Mouse (Mus musculus) lung, postnatal 14 days (tissue): Measurements from ENCODE around the gene Wscd2.
A peak's percentile ranks its signal among the peaks of the same experiment; 100 is the strongest.
"Not testable (repeated sequence)": the region's sequence is repeated elsewhere in the genome, so short reads cannot be mapped to it uniquely, and the experiment has no call there.

Experiments used
- DNase-seq: peaks from one replicate; pipeline ENCODE4 v3.0.0; 2021

Wscd2 gene

DNA sequence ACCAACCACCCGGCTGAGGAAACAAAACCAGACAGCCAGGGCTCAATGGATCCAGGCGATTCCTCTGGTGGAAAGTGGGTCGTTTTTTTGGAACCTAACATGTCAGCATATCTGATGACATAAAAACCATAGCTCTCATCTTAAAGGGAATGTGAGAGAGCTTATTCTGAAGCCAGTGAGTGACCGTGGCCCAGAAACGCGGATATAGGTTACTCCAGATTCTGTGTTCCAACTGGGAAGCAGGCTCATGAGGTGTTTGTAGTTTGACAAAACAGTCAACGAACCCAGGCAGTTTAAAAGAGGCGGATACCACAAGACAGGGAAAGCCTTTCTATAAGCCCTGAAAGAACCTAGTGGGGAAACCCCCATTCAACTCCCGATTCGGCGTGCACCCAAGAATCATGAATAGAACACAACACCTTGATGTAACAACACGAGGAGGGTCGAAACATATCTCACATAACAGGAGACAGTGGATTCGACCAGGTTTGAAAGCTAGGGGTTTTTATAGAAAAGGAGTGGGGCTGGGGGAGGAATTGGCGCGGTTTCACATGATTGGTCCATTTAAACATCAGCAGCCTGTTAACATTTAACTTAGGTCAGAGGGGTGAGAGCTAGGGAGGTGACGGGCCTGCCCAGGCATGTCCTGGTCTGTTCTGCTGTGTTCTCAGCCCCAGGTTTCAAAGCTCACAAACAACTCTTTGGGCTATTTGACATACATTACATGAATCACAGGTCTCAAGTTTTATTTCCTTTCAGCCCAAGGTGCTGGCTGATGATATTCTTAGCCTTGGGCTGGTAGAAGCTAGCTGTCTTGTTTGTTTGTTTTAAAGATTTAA, 95.7 kb downstream of the Wscd2 start:
- DNase-seq, result not testable (repeated sequence)

DNA sequence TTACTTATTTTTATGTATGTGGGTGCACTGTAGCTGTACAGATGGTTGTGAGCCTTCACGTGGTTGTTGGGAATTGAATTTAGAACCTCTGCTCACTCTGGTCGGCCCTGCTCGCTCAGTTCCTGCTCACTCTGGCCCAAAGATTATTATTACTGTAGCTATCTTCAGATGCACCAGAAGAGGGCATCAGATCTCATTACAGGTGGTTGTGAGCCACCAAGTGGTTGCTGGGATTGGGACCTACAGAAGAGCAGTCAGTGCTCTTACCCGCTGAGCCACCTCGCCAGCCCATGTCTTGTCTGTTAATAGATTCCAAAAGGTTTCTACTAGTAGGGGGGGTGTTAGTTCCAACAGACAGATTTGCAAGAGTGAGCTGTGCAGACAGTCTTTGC, 96.3 kb downstream of the Wscd2 start:
- not testable (repeated sequence) for DNase-seq

DNA sequence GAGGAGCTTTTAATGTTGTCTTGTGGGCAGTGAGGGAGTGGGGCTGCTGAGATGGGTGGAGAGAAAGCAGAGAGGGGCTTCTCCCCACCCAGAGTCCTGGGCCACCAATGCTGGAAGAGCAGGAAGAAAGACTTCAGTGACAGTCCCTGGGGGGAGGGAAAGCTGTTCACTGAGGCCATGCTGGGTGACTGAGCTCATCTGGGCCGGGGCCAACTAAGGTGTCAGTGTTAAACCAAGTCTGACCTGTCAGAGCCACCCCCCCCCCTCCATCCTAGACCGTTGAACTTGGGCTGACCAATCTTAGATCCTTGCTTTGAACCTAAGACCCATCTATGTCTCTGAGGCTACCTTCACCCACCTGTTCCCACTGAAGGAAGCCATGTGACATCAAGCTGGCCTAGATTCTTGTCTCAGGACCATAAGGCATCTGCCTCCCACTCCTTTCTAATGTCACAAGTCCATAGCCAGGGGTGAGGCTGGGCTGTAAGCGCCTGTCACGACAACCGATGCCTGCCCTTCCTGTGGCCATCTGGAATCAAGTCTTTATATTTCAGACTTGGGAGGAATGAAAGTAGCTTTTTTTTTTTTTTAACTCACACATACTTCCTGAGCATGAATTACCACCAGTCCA, 100.0 kb downstream of the Wscd2 start:
- no peak for DNase-seq

DNA sequence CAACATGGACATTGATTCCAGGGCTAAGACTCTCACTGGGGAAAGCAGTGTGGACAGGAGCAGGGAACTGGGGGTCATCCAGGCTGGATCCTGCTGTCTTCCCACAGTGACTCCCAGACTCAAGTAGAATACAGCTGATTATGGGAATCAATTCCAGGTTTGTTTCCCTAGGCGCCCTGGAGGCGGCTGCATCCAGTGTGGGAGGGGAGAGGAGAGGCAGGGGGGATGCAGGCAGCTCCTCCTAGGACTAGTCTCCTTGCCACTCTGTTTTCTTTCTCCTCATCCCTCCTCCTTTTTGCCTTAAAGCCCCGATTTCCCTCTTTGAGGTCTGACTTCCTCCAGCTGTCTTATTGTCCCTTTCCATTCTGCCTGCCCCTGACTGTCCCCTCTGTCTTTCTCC, 101.0 kb downstream of the Wscd2 start:
- DNase-seq, result no peak

DNA sequence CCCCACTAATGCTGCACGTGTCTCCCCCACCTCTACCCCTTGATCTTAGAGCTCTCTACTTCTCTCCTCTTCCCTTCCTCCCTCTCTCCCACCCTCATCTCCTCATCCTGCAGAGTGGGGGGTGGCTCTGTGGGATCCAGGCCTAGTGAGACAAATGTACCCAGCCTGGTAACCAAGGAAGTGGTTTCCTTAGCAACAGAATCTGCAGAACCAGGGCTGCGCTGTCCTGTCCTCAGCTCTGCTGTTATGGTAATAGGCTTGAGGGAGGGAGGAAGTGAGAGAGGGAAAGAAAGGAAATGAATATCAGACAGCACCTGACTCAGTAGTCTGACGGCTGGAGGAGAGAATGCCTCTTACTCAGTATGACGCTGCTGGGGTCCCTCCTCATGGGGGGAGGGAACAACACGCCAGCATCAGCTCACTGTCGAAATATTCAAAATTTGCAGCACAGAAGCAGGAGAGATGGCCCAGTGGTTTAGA, 101.7 kb downstream of the Wscd2 start:
- DNase-seq, result no peak

DNA sequence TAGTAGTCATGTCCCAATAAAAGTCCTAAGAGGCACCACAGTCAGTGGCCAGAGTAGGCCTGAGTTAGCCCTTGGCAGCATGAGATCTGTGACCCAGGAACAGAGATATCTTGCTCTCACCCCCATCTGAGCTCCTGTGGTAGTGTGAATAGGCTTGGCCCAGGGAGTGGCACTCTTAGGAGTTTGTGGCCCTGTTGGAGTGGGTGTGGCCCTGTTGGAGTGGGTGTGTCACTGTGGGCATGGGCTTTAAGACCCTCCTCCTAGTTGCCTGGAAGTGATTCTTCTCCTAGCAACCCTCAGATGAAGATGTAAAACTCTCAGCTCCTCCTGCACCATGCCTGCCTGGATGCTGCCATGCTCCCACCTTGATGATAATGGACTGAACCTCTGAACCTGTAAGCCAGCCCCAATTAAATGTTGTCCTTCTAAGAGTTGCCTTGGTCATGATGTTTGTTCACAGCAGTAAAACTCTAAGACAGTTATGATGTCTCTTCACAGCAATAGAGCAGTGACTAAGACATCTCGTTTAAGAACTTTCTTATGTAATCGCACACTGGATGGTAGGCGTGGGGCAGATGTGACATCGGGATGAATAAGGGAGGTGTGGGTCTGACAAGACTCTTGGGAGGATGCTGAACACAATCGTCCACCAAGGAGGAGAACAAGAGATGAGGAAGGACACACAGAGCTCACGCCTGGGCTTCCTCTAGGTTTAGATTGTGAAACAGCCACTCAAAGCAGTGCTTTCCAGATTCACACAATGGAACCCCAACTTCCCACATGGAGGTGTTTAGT, 104.0 kb downstream of the Wscd2 start:
- no peak for DNase-seq

DNA sequence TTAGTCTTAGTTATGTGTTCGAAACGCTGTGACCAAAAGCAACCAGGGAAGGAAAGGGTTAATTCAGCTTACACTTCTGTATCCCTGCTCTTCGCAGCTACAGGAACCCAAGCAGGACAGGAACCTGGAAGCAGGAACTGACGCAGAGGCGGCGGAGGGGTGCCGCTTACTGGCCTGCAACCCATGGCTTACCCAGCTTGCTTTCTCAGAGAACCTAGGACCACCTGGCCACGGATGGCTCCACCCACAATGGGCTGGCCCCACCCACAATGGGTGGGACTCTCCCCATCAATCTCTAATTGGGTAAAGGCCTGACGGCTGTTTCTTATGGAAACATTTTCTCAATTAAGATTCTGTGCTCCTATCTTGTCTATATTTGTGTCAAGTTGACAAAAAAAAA, 106.1 kb downstream of the Wscd2 start:
- DNase-seq, result no peak

DNA sequence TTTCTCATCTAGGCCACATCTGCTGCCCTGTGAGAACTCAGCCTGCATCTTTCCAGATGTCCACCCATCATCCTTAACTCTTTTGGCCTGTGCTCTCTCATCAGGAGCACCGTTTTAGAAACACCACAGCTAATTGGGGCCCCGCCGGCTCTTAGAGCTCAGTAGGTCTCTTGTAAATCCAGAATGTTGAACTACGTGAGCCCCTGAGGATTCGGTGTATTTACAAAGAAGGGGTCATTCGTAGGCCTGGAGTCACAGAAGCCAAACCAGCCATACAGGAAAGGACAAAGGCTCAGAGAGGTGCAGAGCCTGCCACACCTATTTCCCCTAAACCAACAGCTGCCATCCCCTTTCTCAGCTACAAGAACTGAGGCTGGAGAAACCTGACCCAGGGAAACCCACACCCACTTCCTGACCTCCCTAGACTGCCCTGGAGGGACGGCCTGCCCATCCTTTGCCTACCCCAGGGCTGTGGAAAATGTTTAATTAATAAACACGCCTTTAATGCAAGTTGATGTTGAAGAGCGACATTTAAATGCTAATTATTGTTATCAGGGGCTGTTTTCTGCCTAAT, 106.7 kb downstream of the Wscd2 start:
- no peak for DNase-seq

DNA sequence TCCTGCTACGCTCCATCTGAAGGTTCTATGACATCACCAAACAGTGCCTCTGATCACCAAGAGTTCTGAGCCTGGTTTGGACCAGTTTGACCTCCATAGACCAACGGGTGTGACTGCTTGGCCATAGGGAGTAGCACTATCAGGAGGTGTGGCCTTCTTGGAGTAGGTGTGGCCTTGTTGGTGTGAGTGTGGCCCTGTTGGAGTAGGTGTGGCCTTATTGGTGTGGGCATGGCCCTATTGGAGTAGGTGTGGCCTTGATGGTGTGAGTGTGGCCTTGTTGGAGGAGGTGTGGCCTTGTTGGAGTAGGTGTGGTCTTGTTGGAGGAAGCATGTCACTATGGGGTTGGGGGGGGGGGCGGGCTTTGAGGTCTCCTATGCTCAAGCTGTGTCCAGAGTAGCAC, 110.0 kb downstream of the Wscd2 start:
- no peak for DNase-seq

DNA sequence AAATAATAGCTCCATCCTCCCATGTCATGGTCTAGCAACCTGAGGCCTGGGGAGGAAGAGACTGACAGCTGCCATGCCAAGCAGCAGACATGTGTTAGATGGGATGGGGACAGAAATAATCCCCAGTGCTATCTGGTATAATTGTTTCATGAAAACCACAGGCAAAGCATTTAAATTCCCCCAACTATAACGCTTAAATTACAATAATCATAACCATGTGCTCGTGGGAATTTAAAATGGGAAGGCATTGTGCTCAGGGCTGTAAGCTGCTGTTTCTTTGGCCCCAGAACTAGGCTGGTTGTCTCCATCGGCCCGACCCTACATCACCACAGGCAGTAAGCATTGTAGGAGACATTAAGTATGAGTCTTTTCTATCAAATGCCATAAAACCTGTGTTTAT, 110.7 kb downstream of the Wscd2 start:
- no peak for DNase-seq

DNA sequence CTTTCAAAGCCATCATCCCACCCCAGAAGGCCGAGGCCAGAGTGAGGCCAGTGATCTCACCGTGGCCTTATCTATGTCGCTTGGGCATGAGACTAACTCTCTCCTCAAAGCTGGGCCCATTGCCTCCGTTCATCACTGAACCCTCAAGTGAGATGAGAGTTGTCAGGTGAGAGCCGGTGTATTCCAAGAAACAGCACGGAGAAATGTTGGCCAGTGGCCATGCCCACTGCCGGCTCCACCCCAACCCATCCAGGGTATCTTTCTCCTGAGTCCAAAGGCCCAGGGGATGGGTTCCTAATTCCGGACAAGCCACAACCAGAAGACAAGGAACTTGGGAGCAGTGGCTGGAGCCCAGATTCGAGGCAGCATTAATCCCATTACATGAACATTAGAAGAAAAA, 113.3 kb downstream of the Wscd2 start:
- no peak for DNase-seq

DNA sequence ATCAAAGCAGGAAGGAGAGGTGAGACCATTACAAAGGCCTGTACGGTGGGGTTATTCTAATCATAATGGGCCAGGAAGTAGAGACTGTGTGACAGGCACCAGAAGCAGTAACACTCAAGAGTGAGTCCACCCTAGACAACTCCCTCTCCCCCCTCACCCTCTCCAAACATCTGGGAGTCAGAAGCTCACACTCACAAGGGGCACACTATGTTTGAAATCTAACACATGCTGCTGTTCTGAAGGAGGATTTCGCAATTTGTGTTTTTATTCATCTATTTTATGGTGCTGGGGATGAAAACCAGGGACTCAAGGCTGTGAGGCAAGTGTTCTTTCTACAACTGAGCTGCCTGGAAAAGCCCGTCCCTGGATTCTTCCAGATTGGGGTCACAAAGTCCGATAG, 114.6 kb downstream of the Wscd2 start:
- no peak for DNase-seq

DNA sequence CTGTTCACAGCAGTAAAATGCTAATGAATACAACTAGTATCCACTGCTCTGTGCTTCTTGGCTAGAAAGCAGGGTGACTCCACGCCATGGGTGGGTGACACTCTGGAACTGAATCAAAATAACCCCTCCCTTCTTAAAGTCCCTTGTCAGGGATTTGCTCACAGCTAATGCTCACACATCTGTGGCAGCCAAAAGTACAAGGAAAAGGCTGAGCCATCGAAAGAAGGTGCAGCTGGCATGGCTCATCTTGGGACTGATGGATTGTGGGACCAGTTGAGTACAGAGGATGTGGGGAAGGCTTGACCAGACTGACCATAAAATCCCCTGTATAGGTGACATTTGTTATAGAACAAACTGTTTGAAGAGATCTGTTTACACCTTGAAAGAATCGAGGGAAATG, 116.0 kb downstream of the Wscd2 start:
- DNase-seq, result no peak

DNA sequence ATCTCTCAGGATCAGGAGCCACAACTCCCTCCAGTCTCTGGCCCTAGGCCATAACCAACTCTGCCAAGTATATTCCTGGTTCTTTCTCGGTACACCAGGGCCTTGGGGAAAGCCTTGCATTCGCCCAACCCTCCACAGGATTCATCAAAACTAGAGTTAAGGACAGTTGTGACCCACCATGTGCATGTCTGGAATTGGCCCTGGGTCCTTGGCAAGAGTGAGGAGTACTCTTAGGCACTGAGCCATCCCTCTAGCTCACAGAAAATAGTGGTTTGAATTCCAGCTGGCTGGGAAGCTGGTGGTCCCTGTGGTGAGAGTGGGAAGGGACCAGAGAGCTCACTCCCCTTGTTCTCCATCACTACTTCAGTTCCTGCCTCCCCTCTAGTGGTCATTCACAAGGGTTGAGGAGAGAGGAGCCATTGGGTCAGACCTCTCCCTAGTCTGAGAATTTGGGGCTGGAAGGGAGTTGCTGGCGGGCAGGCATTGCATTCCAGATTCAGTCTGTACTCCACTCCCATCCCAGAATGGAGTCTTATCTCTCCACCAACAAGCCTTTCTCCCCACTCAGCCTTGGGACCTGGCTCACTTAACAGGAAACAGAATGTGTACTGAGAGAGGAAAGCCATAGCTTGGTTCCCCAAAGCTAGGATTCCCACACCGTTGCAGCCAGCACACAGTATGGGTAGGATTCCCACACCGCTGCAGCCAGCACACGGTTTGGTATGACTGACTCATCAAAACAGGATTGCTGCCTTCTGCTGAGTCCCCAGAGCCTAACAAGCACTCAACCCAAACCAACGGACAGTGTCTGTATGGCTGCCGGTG, 117.0 kb downstream of the Wscd2 start:
- no peak for DNase-seq

DNA sequence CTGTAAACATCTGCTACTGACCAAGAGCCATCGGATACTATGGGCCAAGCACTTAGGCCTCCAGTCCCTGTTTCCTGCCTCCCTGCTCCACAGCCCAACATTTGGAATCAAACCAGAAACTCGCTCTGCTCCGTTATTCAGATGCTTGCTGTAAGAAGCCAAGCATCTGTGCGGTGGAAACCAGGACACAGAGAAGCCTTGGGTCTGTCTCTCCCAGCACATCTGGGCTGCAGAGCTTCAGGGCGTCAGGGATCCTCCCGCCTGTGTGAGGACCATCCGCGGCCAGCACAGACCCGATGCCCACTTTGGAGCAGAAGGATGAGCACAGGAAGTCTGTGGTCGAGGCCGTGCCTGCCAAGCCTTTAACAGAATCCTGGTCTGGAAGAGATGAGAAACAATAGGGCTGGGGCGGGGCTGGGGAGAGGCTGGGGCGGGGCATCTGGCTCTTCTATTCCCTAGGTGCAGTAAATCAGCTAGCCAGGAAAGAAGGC, 117.9 kb downstream of the Wscd2 start:
- no peak for DNase-seq

DNA sequence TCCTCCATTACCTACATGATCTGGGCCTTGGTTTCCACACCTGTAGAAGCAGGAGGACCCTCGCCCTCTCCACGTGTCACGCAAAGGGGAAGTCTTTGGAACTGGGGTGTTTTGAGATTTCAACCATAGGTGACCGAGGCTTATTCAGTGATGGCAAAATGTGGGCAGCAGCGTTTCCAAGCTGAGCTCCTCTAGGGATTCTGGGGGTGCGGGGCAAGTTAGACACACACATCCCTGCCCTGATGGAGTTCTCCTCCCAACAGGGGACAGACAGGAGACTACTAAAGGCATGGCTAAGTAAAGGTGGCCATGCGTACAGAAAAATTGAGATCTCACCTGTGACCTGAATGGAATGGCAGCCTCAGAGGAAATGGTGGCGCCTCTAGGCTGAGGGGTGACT, 118.4 kb downstream of the Wscd2 start:
- DNase-seq, result no peak

DNA sequence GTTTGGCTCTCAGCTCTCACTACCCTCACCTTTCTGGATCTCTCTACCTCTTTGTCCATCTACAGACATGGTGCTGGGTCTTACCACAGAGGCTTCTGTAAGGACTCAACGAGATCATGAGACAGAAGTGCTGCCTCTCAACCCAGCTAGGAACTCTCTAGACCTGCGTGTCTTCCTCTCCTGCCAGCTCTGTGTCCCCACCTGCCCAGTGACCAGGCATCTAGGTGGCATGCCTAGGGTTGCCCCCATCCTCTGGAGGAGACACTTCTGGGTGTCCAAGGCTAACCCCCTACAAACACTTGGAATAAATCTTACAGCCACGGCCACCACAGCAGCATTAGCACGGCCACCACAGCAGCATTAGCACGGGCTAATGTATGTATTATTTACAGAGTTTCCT, 119.8 kb downstream of the Wscd2 start:
- no peak for DNase-seq

DNA sequence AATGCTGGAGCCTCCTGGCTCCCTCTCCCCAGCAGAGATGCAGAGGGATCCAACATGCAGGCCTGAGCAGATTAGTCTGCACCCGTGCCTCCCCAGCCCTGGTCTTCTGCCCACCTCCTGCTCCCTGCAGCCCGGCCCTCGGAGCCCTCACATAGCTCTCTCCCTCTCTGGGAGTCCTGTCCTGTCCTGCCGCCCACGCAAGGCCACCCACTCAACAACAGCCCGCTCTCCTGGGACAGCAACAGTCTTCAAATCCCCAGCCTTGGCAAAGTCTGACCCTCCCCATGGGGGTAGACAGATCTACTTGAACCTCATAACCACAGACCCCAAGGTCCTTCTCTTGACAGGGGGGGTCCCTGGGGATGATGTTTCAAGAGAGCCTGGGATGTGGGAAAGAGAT, 120.4 kb downstream of the Wscd2 start:
- no peak for DNase-seq

DNA sequence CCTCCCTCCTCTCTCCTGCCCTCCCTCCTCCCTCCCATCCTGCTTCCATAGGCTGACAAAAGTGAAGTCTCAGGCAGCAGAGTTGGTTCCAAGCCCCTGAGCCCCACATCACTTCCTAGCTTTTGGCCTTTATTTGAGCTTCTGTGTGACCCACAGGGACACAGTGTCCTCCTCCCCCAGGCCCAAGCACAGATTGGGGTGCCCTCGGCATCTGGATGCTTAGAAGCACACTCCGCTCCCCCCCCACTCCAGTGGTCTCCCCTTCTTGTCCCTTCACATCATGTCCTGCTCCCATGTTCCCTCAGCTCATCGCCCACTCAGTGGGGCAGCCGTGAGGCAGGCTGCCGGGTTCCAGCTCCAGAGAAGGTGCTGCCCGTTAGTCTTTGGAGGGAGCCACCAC, 121.0 kb downstream of the Wscd2 start:
- no peak for DNase-seq

DNA sequence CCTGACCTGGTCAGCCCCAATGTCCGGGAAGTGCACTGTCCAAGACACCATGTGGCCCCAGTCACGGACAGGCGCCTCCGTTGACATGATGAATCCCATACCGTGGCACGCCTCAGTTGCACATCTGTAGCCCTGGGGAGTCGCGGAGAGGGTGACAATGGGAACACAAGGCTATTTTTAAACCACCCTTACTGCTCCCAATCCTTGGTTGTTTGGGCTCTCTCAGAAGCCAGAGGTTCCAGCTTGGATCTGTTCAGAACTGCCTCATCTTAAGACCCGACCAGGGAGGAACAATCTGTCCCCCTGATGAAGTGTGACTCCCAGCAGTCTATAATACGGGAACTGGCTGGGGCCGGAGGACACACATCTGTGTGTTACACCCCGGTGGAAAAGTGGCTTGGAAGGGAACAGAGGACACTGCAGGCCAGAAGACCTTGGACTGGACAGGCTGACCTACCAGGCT, 121.7 kb downstream of the Wscd2 start:
- peak; percentile 59 for DNase-seq

DNA sequence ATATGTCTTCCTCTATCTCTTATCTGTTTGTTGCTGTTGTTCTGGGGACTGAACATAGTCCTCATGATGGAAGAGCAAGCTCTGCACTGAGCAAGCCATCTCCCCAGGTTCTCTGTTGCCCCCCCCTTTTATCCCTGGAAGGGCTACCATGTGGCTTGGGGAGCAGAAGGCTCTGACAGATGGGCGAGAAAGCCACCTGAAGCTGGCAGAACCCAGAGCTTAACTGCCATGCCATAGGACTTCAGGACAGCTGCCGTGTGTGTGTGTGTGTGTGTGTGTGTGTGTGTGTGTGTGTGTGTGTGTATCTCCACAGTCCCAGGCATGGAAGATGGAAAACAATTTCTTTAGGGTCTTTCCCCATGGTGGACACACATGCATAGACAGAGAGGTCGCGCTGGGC, 128.6 kb downstream of the Wscd2 start:
- no peak for DNase-seq

DNA sequence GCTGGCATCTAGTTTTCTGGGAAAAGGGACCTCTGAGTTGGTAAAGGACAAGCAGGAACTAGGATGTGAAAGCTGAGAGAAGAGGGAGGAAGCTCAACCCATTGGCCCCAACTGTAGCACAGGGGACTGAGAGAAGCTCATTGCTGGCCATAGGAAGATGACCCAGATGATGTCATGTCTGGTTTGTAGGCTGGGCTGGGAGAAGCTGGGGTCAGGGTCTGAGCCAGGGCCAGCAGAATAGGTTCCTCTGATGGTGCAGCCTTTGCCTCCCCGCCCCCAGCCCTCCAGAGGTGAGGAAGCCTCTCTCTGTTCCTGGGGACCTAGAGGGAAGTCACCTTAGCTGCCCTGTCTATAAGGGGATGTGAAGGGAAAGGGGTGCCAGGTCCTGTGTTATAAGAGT, 129.0 kb downstream of the Wscd2 start:
- DNase-seq, result no peak
